Mouse (Mus musculus) lung, embryonic 14.5 days (tissue): ENCODE measurements at regions not wholly inside any gene's neighbourhood (a gene's known extent, or its start where the extent isn't known, plus 50 kb on each side); places are given as distances from the start of the nearest gene placed in this dataset.

ENCODE experiments used
- ATAC-seq: fragments of 200-750 bp; cut with Nextera tagmentation; 2 replicates; pipeline ENCODE4 v1.8.0; 2017; ENCODE audit warnings: mild to moderate bottlenecking, moderate TSS enrichment, moderate library complexity; ENCODE audit not compliant: insufficient read depth
- DNase-seq: peaks from one replicate; pipeline ENCODE4 v3.0.0-alpha.2; 2015
- H3K27ac ChIP-seq: fragments of 300-500 bp; sonication (generic); 2 replicates; pipeline ENCODE4 v1.5.1; 2014; ENCODE audit warnings: low read depth, mild to moderate bottlenecking, moderate library complexity
- H3K27me3 ChIP-seq: fragments of 300-500 bp; sonication (generic); 2 replicates; pipeline ENCODE4 v1.6.1; 2014; ENCODE audit warnings: low read length, control low read depth; ENCODE audit not compliant: insufficient read depth
- H3K36me3 ChIP-seq: fragments of 300-500 bp; sonication (generic); 2 replicates; pipeline ENCODE4 v1.6.1; 2014; ENCODE audit warnings: control low read depth; ENCODE audit not compliant: insufficient read depth
- H3K4me1 ChIP-seq: fragments of 300-500 bp; sonication (generic); 2 replicates; pipeline ENCODE4 v1.6.1; 2014; ENCODE audit warnings: antibody characterized with exemption, control low read depth; ENCODE audit not compliant: insufficient read depth
- H3K4me2 ChIP-seq: fragments of 300-500 bp; sonication (generic); 2 replicates; pipeline ENCODE4 v1.6.1; 2014; ENCODE audit warnings: mild to moderate bottlenecking
- H3K4me3 ChIP-seq: fragments of 300-500 bp; sonication (generic); 2 replicates; pipeline ENCODE4 v1.5.1; 2014; ENCODE audit warnings: low read depth, low read length
- H3K9ac ChIP-seq: fragments of 300-500 bp; sonication (generic); 2 replicates; pipeline ENCODE4 v1.6.1; 2014
- H3K9me3 ChIP-seq: fragments of 300-500 bp; sonication (generic); 2 replicates; pipeline ENCODE4 v1.6.1; 2016; ENCODE audit warnings: low read depth, low read length, control low read depth
- CTCF ChIP-seq: IDR thresholded peaks from 2 replicates; pipeline ENCODE4 v1.5.1; 2016; ENCODE audit warnings: antibody characterized with exemption, low read depth
- WGBS: fragments of 180-500 bp; shearing (Covaris S2); extraction: QIAGEN DNeasy Blood & Tissue Kit; methylation state at CpG from one replicate; pipeline ENCODE4 v1.1.7; 2014; 5-methylcytosine and 5-hydroxymethylcytosine counted together

DNA sequence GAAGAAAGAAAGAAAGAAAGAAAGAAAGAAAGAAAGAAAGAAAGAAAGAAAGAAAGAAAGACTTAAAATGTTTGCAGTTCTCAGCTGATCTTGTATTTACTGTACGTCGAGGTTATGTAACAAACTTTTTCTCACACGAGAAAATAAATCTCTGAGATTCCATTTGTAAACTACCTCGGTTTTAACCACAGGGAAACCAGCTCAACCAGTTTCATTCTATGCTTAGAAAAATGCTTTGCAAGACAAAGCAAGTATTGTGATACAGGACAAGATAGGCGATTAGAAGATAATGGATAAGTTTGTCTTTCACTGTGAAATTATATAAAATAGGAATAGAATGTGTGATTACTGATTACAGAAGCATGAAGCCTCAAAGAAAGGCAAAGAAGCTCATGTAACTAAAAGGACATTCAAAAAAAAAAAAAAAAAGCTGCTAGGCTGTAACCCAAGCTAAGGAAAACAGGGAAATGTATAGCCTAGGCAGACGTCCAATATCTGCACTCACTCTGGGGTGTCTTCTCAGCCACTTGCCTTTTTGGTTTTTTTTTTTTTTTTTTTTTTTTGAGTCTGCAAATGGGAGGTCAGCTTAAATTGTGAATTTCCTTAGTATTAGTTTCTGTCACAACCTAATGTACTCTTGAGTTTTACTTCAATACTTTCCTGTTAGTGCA lies 368.3 kb downstream of the Efnb2 start:
- WGBS, result 43% methylated on average over 6 of the region's 6 CpGs

DNA sequence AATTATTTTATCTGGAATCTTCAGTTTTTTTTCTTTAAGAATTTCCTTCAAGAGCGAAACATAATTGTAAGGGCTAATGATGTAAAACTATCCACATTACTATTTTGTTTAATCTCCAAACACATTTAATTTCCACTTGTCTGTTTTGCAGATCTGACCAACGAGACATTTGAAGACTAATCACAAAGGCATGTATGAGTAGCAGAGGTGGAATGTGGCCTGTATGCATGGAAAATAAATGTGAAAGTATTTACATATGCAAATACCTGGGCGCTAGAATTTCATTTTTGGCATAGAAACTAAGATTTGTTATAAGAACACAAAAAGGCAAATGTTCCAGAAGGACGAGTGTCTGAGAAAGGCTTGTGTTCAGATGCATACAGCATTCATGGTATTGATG lies 375.2 kb downstream of the Efnb2 start:
- Histone ChIP-seq H3K9me3 (no peaks in the 10 kb centered on the region), H3K27me3 (no peaks in the 10 kb centered on the region), H3K4me3 (no peak overlapping the region), H3K4me1 (no peaks in the 10 kb centered on the region), H3K36me3 (no peaks in the 10 kb centered on the region), H3K9ac (no peak overlapping the region), H3K27ac (no peak overlapping the region), H3K4me2 (no peak overlapping the region)
- no peak for TF ChIP-seq CTCF
- DNase-seq (no peak), ATAC-seq (no peak)
- WGBS, result 67% methylated on average over 4 of the region's 4 CpGs

More for the DNA sequence above, 368.3 kb downstream of the Efnb2 start:
- TF ChIP-seq CTCF, result no peak
- no peak overlapping the region for H3K4me2 ChIP-seq
- H3K9ac ChIP-seq, result no peak overlapping the region
- no peak overlapping the region for H3K4me3 ChIP-seq
- no peaks in the 10 kb centered on the region for H3K27me3 ChIP-seq
- no peaks in the 10 kb centered on the region for H3K9me3 ChIP-seq
- peak; percentile 64 for DNase-seq
- H3K4me1 ChIP-seq, result no peaks in the 10 kb centered on the region
- H3K36me3 ChIP-seq, result no peaks in the 10 kb centered on the region
- no peak overlapping the region for H3K27ac ChIP-seq
- ATAC-seq, result no peak

DNA sequence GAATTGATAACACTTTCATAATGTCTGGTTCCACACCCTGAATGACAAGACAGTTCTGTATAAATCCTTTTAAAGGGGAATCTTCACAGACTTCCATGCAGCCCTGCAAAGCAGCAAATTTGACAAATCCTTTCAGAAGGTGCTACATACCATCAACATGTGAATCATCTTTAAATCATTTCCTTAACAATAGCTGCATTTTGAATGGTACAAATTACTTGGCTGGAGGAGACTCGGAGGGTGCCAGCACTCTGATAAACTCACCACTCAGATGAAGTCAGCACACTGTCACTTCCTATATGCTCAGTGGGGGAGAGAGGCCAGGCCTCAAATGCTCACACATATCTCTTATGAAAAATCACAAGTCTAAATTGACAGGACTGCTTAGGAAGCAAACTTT lies 386.1 kb downstream of the Efnb2 start:
- no peak for ATAC-seq

DNA sequence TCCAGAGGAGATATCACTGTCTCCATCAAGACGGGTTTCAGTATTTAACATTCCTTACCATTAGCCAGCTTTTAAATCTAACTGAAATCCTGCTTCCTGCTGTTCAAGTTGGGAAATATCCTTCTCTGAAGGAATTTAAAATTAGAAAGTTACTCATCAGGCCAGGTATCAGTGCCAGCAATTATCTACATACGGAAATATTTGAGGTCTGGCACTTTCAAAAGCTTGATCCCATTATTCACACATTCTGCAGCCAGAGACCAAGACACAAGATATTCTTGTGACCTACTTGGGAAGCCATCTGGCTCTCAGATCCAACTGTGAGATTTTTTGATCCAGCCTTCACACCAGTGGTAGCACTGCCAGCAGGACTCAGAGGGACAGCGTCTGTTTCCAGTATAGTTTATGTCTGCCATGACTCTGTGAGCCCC lies 386.8 kb downstream of the Efnb2 start:
- ATAC-seq, result no peak
- no peak for TF ChIP-seq CTCF
- Histone ChIP-seq H3K9me3 (no peaks in the 10 kb centered on the region), H3K27ac (no peak overlapping the region), H3K4me1 (no peaks in the 10 kb centered on the region), H3K27me3 (no peaks in the 10 kb centered on the region), H3K36me3 (no peaks in the 10 kb centered on the region), H3K9ac (no peak overlapping the region), H3K4me2 (no peak overlapping the region), H3K4me3 (no peak overlapping the region)
- 62% methylated on average over 3 of the region's 3 CpGs for WGBS
- no peak for DNase-seq

More for the DNA sequence above, 386.1 kb downstream of the Efnb2 start:
- Histone ChIP-seq H3K9ac (no peak overlapping the region), H3K4me3 (no peak overlapping the region), H3K27ac (no peak overlapping the region), H3K36me3 (no peaks in the 10 kb centered on the region), H3K27me3 (no peaks in the 10 kb centered on the region), H3K9me3 (no peaks in the 10 kb centered on the region), H3K4me1 (no peaks in the 10 kb centered on the region), H3K4me2 (no peak overlapping the region)
- no peak for TF ChIP-seq CTCF
- 47% methylated on average over 1 of the region's 1 CpGs for WGBS
- DNase-seq, result no peak

DNA sequence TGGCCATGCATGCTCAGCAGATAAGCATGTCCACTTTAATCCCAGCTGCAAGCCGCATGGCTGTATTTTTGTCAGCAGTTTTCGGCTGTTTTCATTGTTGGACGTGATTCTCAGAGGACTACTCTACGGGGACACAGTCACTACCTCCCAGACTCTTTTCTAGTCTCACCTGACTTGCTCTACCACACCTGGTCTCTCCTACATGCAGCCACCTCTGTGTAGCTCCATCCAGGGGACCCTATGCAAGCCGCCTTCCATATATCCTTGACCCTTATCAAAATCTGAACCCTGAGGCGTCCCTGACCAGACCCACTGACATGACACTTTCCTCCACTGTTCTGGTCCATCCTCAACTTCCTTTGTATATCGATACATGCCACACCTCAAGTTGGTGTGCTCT lies 402.2 kb downstream of the Efnb2 start:
- H3K9me3 ChIP-seq, result no peaks in the 10 kb centered on the region
- H3K27ac ChIP-seq, result no peak overlapping the region
- H3K9ac ChIP-seq, result no peak overlapping the region
- DNase-seq (no peak), ATAC-seq (no peak)
- no peaks in the 10 kb centered on the region for H3K27me3 ChIP-seq
- no peaks in the 10 kb centered on the region for H3K36me3 ChIP-seq
- H3K4me1 ChIP-seq, result peaks cover 3% of the 10 kb centered on the region; the same call in 1 of the 2 replicates
- H3K4me2 ChIP-seq, result no peak overlapping the region
- TF ChIP-seq CTCF, result no peak
- 82% methylated on average over 7 of the region's 7 CpGs for WGBS
- H3K4me3 ChIP-seq, result no peak overlapping the region

DNA sequence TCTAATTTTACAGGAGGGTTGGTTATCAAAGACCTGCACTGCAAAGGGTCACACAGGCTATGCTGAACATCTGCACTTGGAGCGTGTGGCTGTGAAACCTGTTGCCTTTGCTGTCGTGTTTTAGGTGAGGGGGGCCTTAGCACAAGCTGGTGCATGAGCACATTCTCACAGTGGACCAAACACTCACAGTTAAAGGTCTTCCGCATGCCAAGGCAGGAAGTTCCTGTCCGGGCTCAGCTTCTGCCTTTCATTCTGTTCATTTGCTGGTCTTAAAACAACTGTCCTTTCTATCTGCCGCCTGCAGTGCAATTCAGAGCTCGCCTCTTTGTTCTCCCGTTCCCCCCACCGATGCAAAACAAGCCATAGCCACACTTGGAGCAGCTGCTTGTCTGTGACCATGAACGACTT lies 402.8 kb downstream of the Efnb2 start:
- WGBS, result 19% methylated on average over 9 of the region's 9 CpGs
- Histone ChIP-seq H3K4me1 (peaks cover 3% of the 10 kb centered on the region; the same call in 1 of the 2 replicates), H3K9me3 (peaks cover under 1% of the 10 kb centered on the region; the same call in 1 of the 2 replicates), H3K27me3 (no peaks in the 10 kb centered on the region), H3K4me3 (no peak overlapping the region), H3K4me2 (0 out of 2 replicates have a peak overlapping the region, but pooled peaks have one; percentile 15), H3K36me3 (no peaks in the 10 kb centered on the region), H3K27ac (no peak overlapping the region), H3K9ac (no peak overlapping the region)
- no peak for TF ChIP-seq CTCF
- ATAC-seq, result no peak
- DNase-seq, result peak; percentile 11

DNA sequence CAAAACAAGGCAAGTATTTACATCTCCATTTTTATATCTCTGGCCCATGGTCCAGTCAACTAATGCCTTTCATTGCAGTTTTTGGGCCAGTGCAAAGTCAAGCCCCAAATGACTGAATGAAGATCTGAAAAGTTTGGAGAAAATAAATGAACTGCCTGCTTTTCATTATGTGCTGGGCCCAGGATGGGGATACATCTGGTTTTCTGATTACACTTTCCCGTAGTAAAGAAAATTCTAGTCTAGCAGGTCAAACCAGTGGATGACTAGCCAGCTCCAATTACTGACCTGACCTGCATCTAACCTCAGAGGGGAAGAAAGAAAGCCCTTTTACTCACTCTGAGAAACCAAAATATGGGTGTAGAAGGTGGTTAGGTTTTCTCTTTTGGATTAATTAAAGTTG lies 404.7 kb downstream of the Efnb2 start:
- Histone ChIP-seq H3K27ac (no peak overlapping the region), H3K9ac (no peak overlapping the region), H3K27me3 (no peaks in the 10 kb centered on the region), H3K4me2 (no peak overlapping the region), H3K4me1 (peaks cover 3% of the 10 kb centered on the region; the same call in 1 of the 2 replicates), H3K36me3 (no peaks in the 10 kb centered on the region), H3K4me3 (no peak overlapping the region), H3K9me3 (peaks cover 3% of the 10 kb centered on the region; the same call in 1 of the 2 replicates)
- TF ChIP-seq CTCF, result no peak
- peak; percentile 19 for DNase-seq
- WGBS, result 35% methylated on average over 1 of the region's 1 CpGs
- ATAC-seq, result no peak
